Mouse (Mus musculus) cortical plate, adult 2 months (tissue): Measurements from ENCODE around the gene Pde9a.

Experiments used
- CTCF ChIP-seq: fragments of 200-500 bp; IDR thresholded peaks from 2 replicates; pipeline ENCODE4 v1.5.1; 2011; ENCODE audit warnings: mild to moderate bottlenecking, control low read depth, low read length; ENCODE audit not compliant: insufficient read depth; ENCODE audit errors: extremely low read depth
- POLR2A ChIP-seq: fragments of 200-500 bp; IDR thresholded peaks from 2 replicates; pipeline ENCODE4 v1.6.1; 2011; ENCODE audit warnings: mild to moderate bottlenecking, low read length, control low read depth; ENCODE audit not compliant: insufficient read depth; ENCODE audit errors: extremely low read depth

GRCm38 (mm10) chr17:31429402-31429801, 43.4 kb downstream of the Pde9a start:
- TF ChIP-seq POLR2A (no peak), CTCF (peak; percentile 29; the same call in 1 of the 2 replicates)
